15 mouse cellular contexts compared by ENCODE assay signal in genomic region chr11:31810011-31810786, GRCm38 (mm10).
DNase-seq lines count a peak whose midpoint lies in the region; ATAC-seq lines count a peak whose summit lies in the region.
"Had no signal": no experiment of that assay in that cellular context is flagged by ENCODE, and none has a peak within 500 bp of the region (broad histone marks: within the 10 kb centered on the region; RNA-seq: fewer than 3 reads in every experiment).

No protein-coding gene starts in this region.

- H3K4me3 ChIP-seq in heart, embryonic 13.5 days = no peak overlapping the region
- H3K4me3 ChIP-seq in megakaryocyte, embryonic 14.5 days (replicated peaks) = peak overlapping the region; percentile 70
- no peak overlapping the region for H3K4me3 ChIP-seq in limb, embryonic 10.5 days

- H3K27me3 ChIP-seq in heart, embryonic 13.5 days (replicated peaks) = no peaks in the 10 kb centered on the region
- no peaks in the 10 kb centered on the region for H3K27me3 ChIP-seq in megakaryocyte, embryonic 14.5 days (replicated peaks)
- no peaks in the 10 kb centered on the region for H3K27me3 ChIP-seq in limb, embryonic 10.5 days (ENCODE audit: low read depth, poor library complexity, severe bottlenecking)

- no peaks in the 10 kb centered on the region for H3K36me3 ChIP-seq in heart, embryonic 13.5 days
- peaks cover 7% of the 10 kb centered on the region for H3K36me3 ChIP-seq in megakaryocyte, embryonic 14.5 days (replicated peaks; ENCODE audit: low read length)
- H3K36me3 ChIP-seq in limb, embryonic 10.5 days = no peaks in the 10 kb centered on the region

- peak; percentile 28; the same call in 1 of the 2 replicates for ATAC-seq in heart, embryonic 13.5 days (ENCODE audit: extremely low read depth, insufficient number of reproducible peaks, low FRiP score, low TSS enrichment)
- ATAC-seq in megakaryocyte, adult 5-6 weeks (ENCODE audit: poor library complexity, severe bottlenecking) = no peak
- ATAC-seq: forebrain, postnatal 0 days had no signal

- H3K9me3 ChIP-seq in heart, embryonic 13.5 days = no peaks in the 10 kb centered on the region
- H3K9me3 ChIP-seq in megakaryocyte, embryonic 14.5 days = peaks cover 3% of the 10 kb centered on the region; the same call in 1 of the 2 replicates
- H3K9me3 ChIP-seq in limb, embryonic 10.5 days (replicated peaks) = no peaks in the 10 kb centered on the region

- intact Hi-C loops in heart, postnatal 25 days (cut with DNase I) = no loop called here

- 48% methylated on average over 7 of the region's 7 CpGs for WGBS in heart, embryonic 13.5 days
- WGBS in limb, embryonic 10.5 days = 55% methylated on average over 7 of the region's 7 CpGs

- no peak overlapping the region for H3K4me2 ChIP-seq in heart, embryonic 13.5 days

- H3K9ac ChIP-seq in heart, embryonic 13.5 days = 0 out of 2 replicates have a peak overlapping the region, but pooled peaks have one; percentile 8
- H3K9ac ChIP-seq: forebrain, postnatal 0 days had no signal

- no peak for DNase-seq in heart, postnatal 25 days (ENCODE audit: low spot score)
- DNase-seq in limb, embryonic 10.5 days (ENCODE audit: low spot score) = no peak
- peak; percentile 54 for DNase-seq in retina, postnatal 1 day
- DNase-seq in cerebellum, postnatal 36 days = no peak
- DNase-seq: adrenal gland, postnatal 25 days; cerebellum, postnatal 14 days; forebrain, postnatal 0 days; gastrocnemius, postnatal 36 days; heart, postnatal 4 days; kidney, adult 8-10 months; lung, postnatal 36 days; right cerebral cortex, postnatal 14 days had no signal

- H3K4me1 ChIP-seq in heart, embryonic 13.5 days = peaks cover 43% of the 10 kb centered on the region
- peaks cover 77% of the 10 kb centered on the region for H3K4me1 ChIP-seq in megakaryocyte, embryonic 14.5 days
- peaks cover 12% of the 10 kb centered on the region for H3K4me1 ChIP-seq in limb, embryonic 10.5 days

- H3K27ac ChIP-seq in heart, embryonic 13.5 days (replicated peaks) = peak overlapping the region; percentile 13
- peak overlapping the region; percentile 50 for H3K27ac ChIP-seq in limb, embryonic 10.5 days
